Mouse (Mus musculus) heart, embryonic 10.5 days (tissue): Measurements from ENCODE around the gene Ovca2. TPM values are rescaled to one million over a fixed set of nuclear protein-coding genes. Genes with fewer than 3 reads are reported as not detected.

Source experiments
- DNase-seq: peaks from one replicate; pipeline ENCODE4 v3.0.0-alpha.2; 2017; ENCODE audit warnings: low spot score
- H3K27ac ChIP-seq: fragments of 300-500 bp; sonication (generic); 2 replicates; pipeline ENCODE4 v1.5.1; 2016; ENCODE audit warnings: mild to moderate bottlenecking
- H3K27me3 ChIP-seq: fragments of 300-500 bp; sonication (generic); 2 replicates; pipeline ENCODE4 v1.6.1; 2016; ENCODE audit warnings: mild to moderate bottlenecking; ENCODE audit not compliant: poor library complexity, insufficient read depth, severe bottlenecking
- H3K36me3 ChIP-seq: fragments of 300-500 bp; sonication (generic); 2 replicates; pipeline ENCODE4 v1.6.1; 2016; ENCODE audit warnings: mild to moderate bottlenecking, moderate library complexity
- H3K4me1 ChIP-seq: fragments of 300-500 bp; sonication (generic); 2 replicates; pipeline ENCODE4 v1.6.1; 2016; ENCODE audit warnings: mild to moderate bottlenecking
- H3K4me3 ChIP-seq: fragments of 300-500 bp; sonication (generic); 2 replicates; pipeline ENCODE4 v1.5.1; 2016; ENCODE audit warnings: mild to moderate bottlenecking, moderate library complexity
- H3K9me3 ChIP-seq: fragments of 300-500 bp; sonication (generic); 2 replicates; pipeline ENCODE4 v1.6.1; 2016; ENCODE audit warnings: mild to moderate bottlenecking, moderate library complexity
- WGBS: fragments of 180-500 bp; shearing (Covaris S2); methylation state at CpG from one replicate; pipeline ENCODE4 v1.1.7; 2016; 5-methylcytosine and 5-hydroxymethylcytosine counted together
- polyA plus RNA-seq: library from polyadenylated mRNA; unstranded; fragments of >200 nt; fragmentation: Nextera tagmentation; extraction: Ambion mirVana; gene quantifications from 2 replicates; pipeline ENCODE4 v1.2.1, GENCODE M21; 2016

Gene Ovca2
- polyA plus RNA-seq: 24.0 and 29.0 TPM in 2 replicates

GRCm38 (mm10) chr11:75178672-75179208, at the start of gene Ovca2:
TSS of gene Ovca2 (minus strand) at chr11:75178835.
- peaks cover under 1% of the 10 kb centered on the region; the same call in 1 of the 2 replicates for H3K27me3 ChIP-seq
- H3K36me3 ChIP-seq: peaks cover 55% of the 10 kb centered on the region
- peak within 1 kb of the TSS; percentile 91 for H3K27ac ChIP-seq
- H3K4me3 ChIP-seq: peak within 1 kb of the TSS; percentile 89
- peaks cover 22% of the 10 kb centered on the region for H3K4me1 ChIP-seq
- under 1% methylated on average over 33 of the region's 33 CpGs for WGBS
- DNase-seq: peak; percentile 97
- H3K9me3 ChIP-seq: no peaks in the 10 kb centered on the region

- no peak overlapping the region for H3K4me3 ChIP-seq
- H3K27ac ChIP-seq: no peak overlapping the region
- no peaks in the 10 kb centered on the region for H3K9me3 ChIP-seq
- WGBS: 68% methylated on average over 3 of the region's 3 CpGs
- H3K4me1 ChIP-seq: peaks cover 14% of the 10 kb centered on the region
- no peaks in the 10 kb centered on the region for H3K27me3 ChIP-seq
- H3K36me3 ChIP-seq: 0 out of 2 replicates have a peak, but pooled peaks cover 2% of the 10 kb centered on the region
- no peak for DNase-seq
Observed at GRCm38 (mm10) chr11:75227632-75228031, 49.0 kb upstream of the Ovca2 start.

- H3K36me3 ChIP-seq: 0 out of 2 replicates have a peak, but pooled peaks cover 2% of the 10 kb centered on the region
- H3K9me3 ChIP-seq: no peaks in the 10 kb centered on the region
- no peak overlapping the region for H3K4me3 ChIP-seq
- 81% methylated on average over 4 of the region's 4 CpGs for WGBS
- no peaks in the 10 kb centered on the region for H3K27me3 ChIP-seq
- H3K27ac ChIP-seq: no peak overlapping the region
- no peak for DNase-seq
- peaks cover 19% of the 10 kb centered on the region for H3K4me1 ChIP-seq
Observed at GRCm38 (mm10) chr11:75224835-75225234, 46.2 kb upstream of the Ovca2 start.

- no peaks in the 10 kb centered on the region for H3K27me3 ChIP-seq
- H3K4me1 ChIP-seq: peaks cover 24% of the 10 kb centered on the region
- H3K36me3 ChIP-seq: 0 out of 2 replicates have a peak, but pooled peaks cover 2% of the 10 kb centered on the region
- H3K9me3 ChIP-seq: no peaks in the 10 kb centered on the region
- 86% methylated on average over 12 of the region's 12 CpGs for WGBS
- no peak overlapping the region for H3K27ac ChIP-seq
- H3K4me3 ChIP-seq: no peak overlapping the region
- no peak for DNase-seq
Observed at GRCm38 (mm10) chr11:75224062-75224461, 45.4 kb upstream of the Ovca2 start.

- Histone ChIP-seq H3K27ac (peak overlapping the region; percentile 71; the same call in 1 of the 2 replicates), H3K27me3 (no peaks in the 10 kb centered on the region), H3K4me1 (peaks cover 37% of the 10 kb centered on the region), H3K9me3 (no peaks in the 10 kb centered on the region), H3K4me3 (no peak overlapping the region), H3K36me3 (0 out of 2 replicates have a peak, but pooled peaks cover 2% of the 10 kb centered on the region)
- no peak for DNase-seq
- WGBS: 51% methylated on average over 5 of the region's 6 CpGs
Observed at GRCm38 (mm10) chr11:75220517-75221145, 42.0 kb upstream of the Ovca2 start.

- 44% methylated on average over 9 of the region's 9 CpGs for WGBS
- peaks cover 42% of the 10 kb centered on the region for H3K4me1 ChIP-seq
- H3K27me3 ChIP-seq: no peaks in the 10 kb centered on the region
- H3K4me3 ChIP-seq: no peak overlapping the region
- DNase-seq: no peak
- no peaks in the 10 kb centered on the region for H3K9me3 ChIP-seq
- no peak overlapping the region for H3K27ac ChIP-seq
- H3K36me3 ChIP-seq: 0 out of 2 replicates have a peak, but pooled peaks cover 2% of the 10 kb centered on the region
Observed at GRCm38 (mm10) chr11:75220115-75220514, 41.5 kb upstream of the Ovca2 start.

GRCm38 (mm10) chr11:75214081-75214950, 35.7 kb upstream of the Ovca2 start:
- 16% methylated on average over 13 of the region's 13 CpGs for WGBS
- Histone ChIP-seq H3K9me3 (no peaks in the 10 kb centered on the region), H3K27me3 (peaks cover 10% of the 10 kb centered on the region; the same call in 1 of the 2 replicates), H3K36me3 (no peaks in the 10 kb centered on the region), H3K4me1 (peaks cover 76% of the 10 kb centered on the region), H3K4me3 (peak overlapping the region; percentile 54), H3K27ac (peak overlapping the region; percentile 90)
- no peak for DNase-seq

GRCm38 (mm10) chr11:75213372-75214080, 34.9 kb upstream of the Ovca2 start:
- Histone ChIP-seq H3K27me3 (peaks cover 10% of the 10 kb centered on the region; the same call in 1 of the 2 replicates), H3K9me3 (no peaks in the 10 kb centered on the region), H3K27ac (peak overlapping the region; percentile 90), H3K4me3 (peak overlapping the region; percentile 54), H3K4me1 (peaks cover 84% of the 10 kb centered on the region), H3K36me3 (no peaks in the 10 kb centered on the region)
- DNase-seq: no peak
- WGBS: 4% methylated on average over 35 of the region's 35 CpGs

- Histone ChIP-seq H3K4me3 (peak overlapping the region; percentile 54), H3K27me3 (peaks cover 10% of the 10 kb centered on the region; the same call in 1 of the 2 replicates), H3K9me3 (no peaks in the 10 kb centered on the region), H3K27ac (peak overlapping the region; percentile 90), H3K4me1 (peaks cover 90% of the 10 kb centered on the region), H3K36me3 (no peaks in the 10 kb centered on the region)
- WGBS: 44% methylated on average over 3 of the region's 3 CpGs
- DNase-seq: no peak
Observed at GRCm38 (mm10) chr11:75212876-75213275, 34.2 kb upstream of the Ovca2 start.

- no peak for DNase-seq
- Histone ChIP-seq H3K4me1 (peaks cover 89% of the 10 kb centered on the region), H3K27me3 (peaks cover 10% of the 10 kb centered on the region; the same call in 1 of the 2 replicates), H3K4me3 (peak overlapping the region; percentile 54), H3K27ac (peak overlapping the region; percentile 90), H3K36me3 (no peaks in the 10 kb centered on the region), H3K9me3 (no peaks in the 10 kb centered on the region)
- WGBS: 38% methylated on average over 8 of the region's 8 CpGs
Observed at GRCm38 (mm10) chr11:75212031-75212667, 33.5 kb upstream of the Ovca2 start.

- 60% methylated on average over 6 of the region's 6 CpGs for WGBS
- Histone ChIP-seq H3K4me3 (no peak overlapping the region), H3K27me3 (peaks cover 10% of the 10 kb centered on the region; the same call in 1 of the 2 replicates), H3K36me3 (no peaks in the 10 kb centered on the region), H3K27ac (peak overlapping the region; percentile 90; the same call in 1 of the 2 replicates), H3K4me1 (peaks cover 86% of the 10 kb centered on the region), H3K9me3 (no peaks in the 10 kb centered on the region)
- no peak for DNase-seq
Observed at GRCm38 (mm10) chr11:75210755-75211154, 32.1 kb upstream of the Ovca2 start.

- peaks cover 10% of the 10 kb centered on the region; the same call in 1 of the 2 replicates for H3K27me3 ChIP-seq
- no peak overlapping the region for H3K4me3 ChIP-seq
- WGBS: 58% methylated on average over 4 of the region's 4 CpGs
- no peak for DNase-seq
- peak overlapping the region; percentile 67 for H3K27ac ChIP-seq
- H3K9me3 ChIP-seq: no peaks in the 10 kb centered on the region
- H3K36me3 ChIP-seq: no peaks in the 10 kb centered on the region
- H3K4me1 ChIP-seq: peaks cover 86% of the 10 kb centered on the region
Observed at GRCm38 (mm10) chr11:75210093-75210492, 31.5 kb upstream of the Ovca2 start.
